ENCODE assay signal across 16 mouse cellular contexts in genomic region chr7:66180260-66180659, GRCm38 (mm10).
DNase-seq lines count a peak whose midpoint lies in the region; ATAC-seq lines count a peak whose summit lies in the region.
"Had no signal": no experiment of that assay in that cellular context is flagged by ENCODE, and none has a peak within 500 bp of the region (broad histone marks: within the 10 kb centered on the region; RNA-seq: fewer than 3 reads in every experiment).

No protein-coding gene starts in this region.

- no peak overlapping the region for H3K4me3 ChIP-seq in heart, embryonic 12.5 days
- no peak overlapping the region for H3K4me3 ChIP-seq in neural tube, embryonic 15.5 days (replicated peaks)
- H3K4me3 ChIP-seq: forebrain, embryonic 10.5 days; heart, embryonic 15.5 days; lung, embryonic 15.5 days had no signal

- ATAC-seq in heart, embryonic 12.5 days (ENCODE audit: insufficient number of reproducible peaks, low FRiP score) = no peak
- peak; percentile 62 for ATAC-seq in common myeloid progenitor, adult 5-6 weeks (replicated peaks; ENCODE audit: low read depth, poor library complexity, severe bottlenecking)
- ATAC-seq in monocyte, adult 5-6 weeks (replicated peaks; ENCODE audit: insufficient number of reproducible peaks, low FRiP score, low TSS enrichment, poor library complexity, severe bottlenecking) = peak; percentile 7
- ATAC-seq in neural tube, embryonic 15.5 days (ENCODE audit: low FRiP score) = no peak

- peaks cover 8% of the 10 kb centered on the region; the same call in 1 of the 2 replicates for H3K36me3 ChIP-seq in heart, embryonic 12.5 days
- peaks cover 4% of the 10 kb centered on the region; the same call in 1 of the 2 replicates for H3K36me3 ChIP-seq in neural tube, embryonic 15.5 days
- H3K36me3 ChIP-seq: heart, embryonic 15.5 days; lung, embryonic 15.5 days had no signal

- H3K27me3 ChIP-seq in heart, embryonic 12.5 days (replicated peaks) = no peaks in the 10 kb centered on the region
- H3K27me3 ChIP-seq in neural tube, embryonic 15.5 days (replicated peaks) = no peaks in the 10 kb centered on the region
- H3K27me3 ChIP-seq: heart, embryonic 15.5 days; lung, embryonic 15.5 days had no signal

- 0 out of 2 replicates have a peak, but pooled peaks cover 3% of the 10 kb centered on the region for H3K9me3 ChIP-seq in heart, embryonic 12.5 days (replicated peaks)
- no peaks in the 10 kb centered on the region for H3K9me3 ChIP-seq in neural tube, embryonic 15.5 days (replicated peaks)
- H3K9me3 ChIP-seq: forebrain, embryonic 10.5 days; heart, embryonic 15.5 days; lung, embryonic 15.5 days had no signal

- H3K4me2 ChIP-seq in heart, embryonic 12.5 days = no peak overlapping the region
- no peak overlapping the region for H3K4me2 ChIP-seq in neural tube, embryonic 15.5 days
- H3K4me2 ChIP-seq: heart, embryonic 15.5 days; hindbrain, embryonic 14.5 days; lung, embryonic 15.5 days had no signal

- H3K4me1 ChIP-seq in heart, embryonic 12.5 days (replicated peaks) = peaks cover 14% of the 10 kb centered on the region
- no peaks in the 10 kb centered on the region for H3K4me1 ChIP-seq in neural tube, embryonic 15.5 days

- WGBS in heart, embryonic 12.5 days = 61% methylated on average over 3 of the region's 3 CpGs
- 86% methylated on average over 3 of the region's 3 CpGs for WGBS in neural tube, embryonic 15.5 days

- no peak overlapping the region for H3K9ac ChIP-seq in heart, embryonic 12.5 days
- no peak overlapping the region for H3K9ac ChIP-seq in neural tube, embryonic 15.5 days (replicated peaks)
- H3K9ac ChIP-seq: heart, embryonic 15.5 days; hindbrain, embryonic 14.5 days; lung, embryonic 15.5 days had no signal

- no peak overlapping the region for H3K27ac ChIP-seq in heart, embryonic 12.5 days (ENCODE audit: poor library complexity, severe bottlenecking)
- no peak overlapping the region for H3K27ac ChIP-seq in neural tube, embryonic 15.5 days (replicated peaks)
- H3K27ac ChIP-seq: forebrain, embryonic 10.5 days; hindbrain, embryonic 14.5 days had no signal

- peak; percentile 87 for DNase-seq in heart, adult 11 months
- peak; percentile 99 for DNase-seq in 416B (ENCODE audit: low read depth)
- DNase-seq in kidney, postnatal 10 days = no peak
- DNase-seq in urinary bladder, postnatal 14 days (ENCODE audit: low spot score) = no peak
- DNase-seq: gastrocnemius, postnatal 25 days; kidney, adult 11 months; kidney, postnatal 25 days; right cerebral cortex, adult 18-20 months had no signal

Comparison
In these comparisons a context has a peak if more than half of its experiments do, and no peak if none do; other contexts are left out.
1. DNase-seq: peak in heart, adult 11 months (single experiment) and 416B (single experiment); none in kidney, postnatal 10 days (single experiment) and urinary bladder, postnatal 14 days (single experiment).
2. ATAC-seq: peak in common myeloid progenitor, adult 5-6 weeks (single experiment) and monocyte, adult 5-6 weeks (single experiment); none in heart, embryonic 12.5 days (single experiment) and neural tube, embryonic 15.5 days (single experiment).